Mouse (Mus musculus): ENCODE data around the gene Sppl2b.
"Not testable (repeated sequence)": the region's sequence is repeated elsewhere in the genome, so short reads cannot be mapped to it uniquely, and the experiment has no call there.

DNA sequence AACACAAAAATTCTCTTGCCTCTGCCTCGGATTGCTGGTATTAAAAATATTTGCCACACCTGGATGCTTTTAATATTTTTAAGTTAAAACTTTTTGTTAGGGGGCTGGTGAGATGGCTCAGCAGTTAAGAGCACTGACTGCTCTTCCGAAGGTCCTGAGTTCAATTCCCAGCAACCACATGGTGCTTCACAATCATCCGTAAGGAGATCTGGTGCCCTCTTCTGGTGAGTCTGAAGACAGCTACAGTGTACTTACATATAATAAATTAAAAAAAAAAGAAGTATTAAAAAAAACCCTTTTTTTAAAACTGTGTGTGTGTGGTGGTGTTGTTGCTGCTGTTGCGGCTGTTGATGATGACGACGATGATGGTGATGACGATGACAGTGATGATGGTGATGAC is 37.1 kb upstream of the Sppl2b start:
- TF ChIP-seq POLR2A (IDR thresholded peaks at IDR 0.05; ENCODE audit: low read depth, low read length); CTCF (IDR thresholded peaks at IDR 0.05; ENCODE audit: extremely low read depth, insufficient read length, insufficient replicate concordance, low read depth, low read length): not testable (repeated sequence)

Measured in small intestine, adult 2 months (tissue).